28 mouse cellular contexts compared by ENCODE assay signal in genomic region chr5:66826844-66827243, GRCm38 (mm10).
"Had no signal": no experiment of that assay in that cellular context is flagged by ENCODE, and none has a peak within 500 bp of the region (broad histone marks: within the 10 kb centered on the region; RNA-seq: fewer than 3 reads in every experiment).

No protein-coding gene starts in this region.

- H3K9ac ChIP-seq: heart, embryonic 13.5 days; heart, embryonic 15.5 days; hindbrain, embryonic 12.5 days; hindbrain, embryonic 14.5 days; intestine, embryonic 15.5 days; limb, embryonic 12.5 days; liver, embryonic 13.5 days; liver, embryonic 15.5 days had no signal

- H3K4me3 ChIP-seq: gastrocnemius, adult 2 months; heart, adult 2 months; heart, embryonic 13.5 days; heart, embryonic 15.5 days; hindbrain, embryonic 10.5 days; hindbrain, embryonic 12.5 days; intestine, embryonic 15.5 days; layer of hippocampus, adult 2 months; left cerebral cortex, adult 2 months; limb, embryonic 10.5 days; limb, embryonic 12.5 days; liver, embryonic 13.5 days; liver, embryonic 15.5 days had no signal

- H3K4me2 ChIP-seq: heart, embryonic 11.5 days; heart, embryonic 13.5 days; heart, embryonic 15.5 days; hindbrain, embryonic 12.5 days; hindbrain, embryonic 14.5 days; intestine, embryonic 15.5 days; limb, embryonic 12.5 days; liver, embryonic 11.5 days; liver, embryonic 13.5 days; liver, embryonic 15.5 days had no signal

- H3K36me3 ChIP-seq: heart, embryonic 13.5 days; heart, embryonic 15.5 days; hindbrain, embryonic 10.5 days; hindbrain, embryonic 12.5 days; intestine, embryonic 15.5 days; limb, embryonic 10.5 days; limb, embryonic 12.5 days; liver, embryonic 13.5 days; liver, embryonic 15.5 days had no signal

- H3K27ac ChIP-seq: gastrocnemius, adult 2 months; heart, adult 2 months; heart, embryonic 13.5 days; heart, embryonic 15.5 days; hindbrain, embryonic 10.5 days; hindbrain, embryonic 12.5 days; hindbrain, embryonic 14.5 days; intestine, embryonic 15.5 days; layer of hippocampus, adult 2 months; left cerebral cortex, adult 2 months; limb, embryonic 10.5 days; limb, embryonic 12.5 days; liver, embryonic 13.5 days; liver, embryonic 15.5 days had no signal

- H3K27me3 ChIP-seq: hindbrain, embryonic 12.5 days; intestine, embryonic 15.5 days; limb, embryonic 12.5 days; liver, embryonic 13.5 days; liver, embryonic 15.5 days had no signal

- DNase-seq: gastrocnemius, adult 2 months; gastrocnemius, postnatal 10 days; gastrocnemius, postnatal 25 days; heart, adult 2 months; heart, postnatal 14 days; heart, postnatal 36 days; kidney, adult 18-20 months; kidney, adult 8-10 months; kidney, postnatal 10 days; kidney, postnatal 25 days; kidney, postnatal 4 days; liver; liver, embryonic 13.5 days had no signal

- H3K9me3 ChIP-seq: heart, embryonic 13.5 days; heart, embryonic 15.5 days; hindbrain, embryonic 10.5 days; hindbrain, embryonic 12.5 days; intestine, embryonic 15.5 days; limb, embryonic 10.5 days; limb, embryonic 12.5 days; liver, embryonic 13.5 days; liver, embryonic 15.5 days had no signal

- H3K4me1 ChIP-seq: heart, embryonic 13.5 days; heart, embryonic 15.5 days; intestine, embryonic 15.5 days; limb, embryonic 10.5 days; liver, embryonic 13.5 days; liver, embryonic 15.5 days had no signal

- ATAC-seq: inflammation-experienced regulatory T-cells, adult 6 months; intestine, embryonic 15.5 days; intestine, postnatal 0 days had no signal
